Mouse (Mus musculus): ENCODE results near the gene Mpdz. TPM values are rescaled to one million over a fixed set of nuclear protein-coding genes. Genes with fewer than 3 reads are reported as not detected.

The Mpdz gene
- total RNA-seq, 2 experiments from 2014 or later: 52.7 to 85.0 TPM

- Histone ChIP-seq H3K4me3 (no peak overlapping the region), H3K27ac (no peak overlapping the region)
- no peak for DNase-seq
- intact Hi-C loops (cut with DNase I): no loop called here
- no peak for TF ChIP-seq CTCF (IDR thresholded peaks at IDR 0.05)
These were observed 193.4 kb downstream of the Mpdz start for GRCm38 (mm10) chr4:81249245-81249644.

GRCm38 (mm10) chr4:81236227-81236626, 206.4 kb downstream of the Mpdz start:
- Histone ChIP-seq H3K27ac (no peak overlapping the region), H3K4me3 (no peak overlapping the region)
- no peak for TF ChIP-seq CTCF (IDR thresholded peaks at IDR 0.05)
- intact Hi-C loops (cut with DNase I): no loop called here
- DNase-seq: no peak
